Comparison of ENCODE assay signal across 9 mouse cellular contexts in the genomic region with DNA sequence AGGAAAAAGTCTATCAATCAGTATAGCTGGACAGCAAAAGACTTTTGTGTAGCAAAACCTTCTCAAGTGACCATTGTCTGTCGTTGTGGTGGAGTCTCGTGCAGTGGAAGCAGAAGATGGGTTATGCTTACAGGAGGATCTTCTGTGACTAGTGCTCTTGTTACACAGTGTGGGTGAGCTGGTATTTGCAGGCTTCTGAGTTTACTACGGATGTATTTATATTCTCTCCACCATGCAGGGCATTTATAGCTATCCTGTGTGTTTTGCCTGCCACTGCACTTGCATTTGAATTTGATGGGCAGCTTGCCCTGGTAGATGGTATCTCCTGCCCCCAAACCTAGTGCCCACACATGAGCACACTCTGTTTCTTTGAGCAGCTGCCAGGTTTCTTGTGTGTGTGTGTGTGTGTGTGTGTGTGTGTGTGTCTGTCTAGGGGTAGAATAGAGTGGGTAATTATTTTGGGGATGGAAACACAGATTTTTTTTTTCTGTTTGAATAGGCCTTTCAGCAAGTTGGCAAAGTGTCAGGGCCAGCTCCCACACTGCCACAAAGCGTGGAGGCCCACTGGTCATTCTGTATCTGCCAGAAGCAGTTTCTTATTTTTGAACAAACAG.
DNase-seq lines count a peak whose midpoint lies in the region; ATAC-seq and TF ChIP-seq lines count a peak whose summit lies in the region.
"Had no signal": no experiment of that assay in that cellular context is flagged by ENCODE, and none has a peak within 500 bp of the region (broad histone marks: within the 10 kb centered on the region; RNA-seq: fewer than 3 reads in every experiment).

No protein-coding gene starts in this region.

- peaks cover 21% of the 10 kb centered on the region for H3K4me1 ChIP-seq in midbrain, embryonic 13.5 days (replicated peaks)
- peaks cover 6% of the 10 kb centered on the region; the same call in 1 of the 2 replicates for H3K4me1 ChIP-seq in midbrain, embryonic 10.5 days

- no peak overlapping the region for H3K4me3 ChIP-seq in midbrain, embryonic 13.5 days (replicated peaks)
- H3K4me3 ChIP-seq in midbrain, embryonic 10.5 days = no peak overlapping the region
- H3K4me3 ChIP-seq in left cerebral cortex, adult 2 months = no peak overlapping the region
- H3K4me3 ChIP-seq: embryonic facial prominence, embryonic 13.5 days had no signal

- H3K9me3 ChIP-seq in midbrain, embryonic 13.5 days = peaks cover 6% of the 10 kb centered on the region
- peaks cover 7% of the 10 kb centered on the region; the same call in 1 of the 2 replicates for H3K9me3 ChIP-seq in midbrain, embryonic 10.5 days (replicated peaks)

- intact Hi-C loops in left cerebral cortex, adult 2 months (cut with DNase I) = no loop called here

- peaks cover 6% of the 10 kb centered on the region; the same call in 1 of the 2 replicates for H3K36me3 ChIP-seq in midbrain, embryonic 13.5 days
- H3K36me3 ChIP-seq in midbrain, embryonic 10.5 days = 0 out of 2 replicates have a peak, but pooled peaks cover 5% of the 10 kb centered on the region

- WGBS in midbrain, embryonic 13.5 days = 58% methylated on average over 4 of the region's 4 CpGs
- 86% methylated on average over 4 of the region's 4 CpGs for WGBS in midbrain, embryonic 10.5 days

- peak; percentile 60 for ATAC-seq in midbrain, embryonic 13.5 days
- ATAC-seq in erythroid progenitor cell, adult 5-6 weeks (replicated peaks; ENCODE audit: low FRiP score, poor library complexity, severe bottlenecking) = no peak

- peak overlapping the region; percentile 26; the same call in 1 of the 2 replicates for H3K27ac ChIP-seq in midbrain, embryonic 13.5 days
- H3K27ac ChIP-seq in midbrain, embryonic 10.5 days (replicated peaks) = no peak overlapping the region
- H3K27ac ChIP-seq in left cerebral cortex, adult 2 months = no peak overlapping the region
- H3K27ac ChIP-seq: embryonic facial prominence, embryonic 13.5 days had no signal

- no peak for TF ChIP-seq CTCF in left cerebral cortex, adult 2 months (IDR thresholded peaks at IDR 0.05)

- no peaks in the 10 kb centered on the region for H3K27me3 ChIP-seq in midbrain, embryonic 13.5 days
- H3K27me3 ChIP-seq in midbrain, embryonic 10.5 days (ENCODE audit: low read depth, poor library complexity, severe bottlenecking) = no peaks in the 10 kb centered on the region
- H3K27me3 ChIP-seq: embryonic facial prominence, embryonic 13.5 days had no signal

- H3K4me2 ChIP-seq in midbrain, embryonic 13.5 days (replicated peaks) = no peak overlapping the region
- H3K4me2 ChIP-seq: embryonic facial prominence, embryonic 13.5 days had no signal

- no peak overlapping the region for H3K9ac ChIP-seq in midbrain, embryonic 13.5 days (replicated peaks)
- H3K9ac ChIP-seq: embryonic facial prominence, embryonic 13.5 days had no signal

- no peak for DNase-seq in midbrain, embryonic 10.5 days (ENCODE audit: low spot score)
- peak; percentile 44 to 54 for DNase-seq in frontal cortex, adult 2 months (ENCODE audit: extremely low spot score in 1 of 2, low spot score in 1 of 2)
- DNase-seq in left cerebral cortex, adult 2 months (ENCODE audit: extremely low spot score in 1 of 2, low spot score in 2 of 2) = peak; percentile 25 to 26
- peak; percentile 59 for DNase-seq in testis, postnatal 10 days (ENCODE audit: low spot score)
- DNase-seq in adrenal gland, postnatal 25 days = no peak
- no peak for DNase-seq in lung, postnatal 36 days

Comparison
In these comparisons a context has a peak if more than half of its experiments do, and no peak if none do; other contexts are left out.
1. DNase-seq: peak in frontal cortex, adult 2 months (2 of 2), left cerebral cortex, adult 2 months (2 of 2) and testis, postnatal 10 days (single experiment); none in midbrain, embryonic 10.5 days (single experiment), adrenal gland, postnatal 25 days (single experiment) and lung, postnatal 36 days (single experiment).